Mouse (Mus musculus) c-Kit-positive CD71-positive TER-119-positive erythroid progenitor cells, embryonic 14.5 days (primary cell): ENCODE results near the gene Polq.
"Not testable (repeated sequence)": the region's sequence is repeated elsewhere in the genome, so short reads cannot be mapped to it uniquely, and the experiment has no call there.

Source experiments
- DNase-seq: peaks from one replicate; pipeline ENCODE4 v3.0.0-alpha.2; 2013; ENCODE audit warnings: low spot score

Gene Polq

DNA sequence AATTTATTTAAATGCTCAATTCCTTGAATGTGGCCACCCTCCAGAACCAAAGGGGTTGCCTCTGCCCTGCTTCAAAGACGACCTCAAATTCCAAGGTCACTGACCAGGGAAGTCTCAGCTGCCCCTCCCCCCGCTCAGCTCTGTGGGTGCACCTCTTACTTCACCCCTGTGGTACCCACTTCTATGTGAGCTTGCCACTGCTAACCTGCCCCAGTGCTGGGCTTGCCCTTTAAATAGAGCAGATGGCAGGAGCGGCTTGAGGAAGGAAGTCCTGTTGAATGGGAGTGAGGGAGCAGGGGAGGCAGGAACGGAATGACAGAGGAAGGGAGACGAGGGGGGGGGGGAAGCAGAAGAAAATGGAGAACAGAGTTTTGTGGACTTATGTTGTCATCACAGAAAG, 97.2 kb downstream of the Polq start:
- DNase-seq = no peak

DNA sequence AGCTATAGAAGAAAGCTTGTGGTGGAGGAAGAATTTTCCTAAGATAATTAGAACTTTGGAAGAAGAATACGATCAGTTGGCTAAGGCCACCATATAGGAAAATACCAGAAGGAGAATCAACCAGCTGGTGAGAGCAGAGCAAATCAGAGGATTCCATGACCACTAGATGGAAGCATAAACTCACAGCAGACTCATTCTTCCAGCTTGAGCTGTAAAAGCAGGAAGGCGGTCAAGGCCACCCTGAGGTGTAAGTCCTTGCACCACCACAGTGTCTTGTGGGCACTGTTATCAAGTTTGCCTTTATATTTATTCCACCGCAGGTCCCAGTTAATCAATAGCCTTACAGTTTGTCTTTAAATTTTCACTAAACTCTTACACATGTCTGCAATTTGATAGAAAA, 97.7 kb downstream of the Polq start:
- no peak for DNase-seq

DNA sequence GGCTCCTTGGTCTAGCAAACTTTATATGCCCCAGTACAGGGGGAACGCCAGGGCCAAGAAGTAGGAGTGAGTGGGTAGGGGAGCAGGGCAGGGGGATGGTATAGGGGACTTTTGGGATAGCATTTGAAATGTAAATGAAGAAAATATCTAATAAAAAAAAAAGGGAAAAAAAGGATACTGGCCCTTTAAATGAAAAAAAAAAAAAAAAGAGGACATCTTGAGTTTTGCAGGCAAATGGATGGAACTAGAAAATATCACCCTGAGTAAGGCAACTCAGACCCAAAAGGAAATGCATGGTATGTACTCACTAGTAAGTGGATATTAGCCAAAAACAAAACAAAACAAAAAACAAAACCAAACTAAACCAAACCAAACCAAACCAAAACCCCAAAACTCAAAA, 113.6 kb downstream of the Polq start:
- not testable (repeated sequence) for DNase-seq
